Mouse (Mus musculus) kidney, embryonic 14.5 days (tissue): Measurements from ENCODE around the gene Pdcd1lg2. TPM values are rescaled to one million over a fixed set of nuclear protein-coding genes. Genes with fewer than 3 reads are reported as not detected.

Experiments used
- ATAC-seq: fragments of 200-750 bp; cut with Nextera tagmentation; 2 replicates; pipeline ENCODE4 v1.8.0; 2017; ENCODE audit warnings: moderate number of reproducible peaks, mild to moderate bottlenecking, moderate TSS enrichment, moderate library complexity; ENCODE audit not compliant: low FRiP score, low TSS enrichment
- H3K27ac ChIP-seq: fragments of 300-500 bp; sonication (generic); 2 replicates; pipeline ENCODE4 v1.5.1; 2014; ENCODE audit warnings: low read depth, mild to moderate bottlenecking, low read length, moderate library complexity, mixed read lengths
- H3K27me3 ChIP-seq: fragments of 300-500 bp; sonication (generic); 2 replicates; pipeline ENCODE4 v1.6.1; 2014; ENCODE audit warnings: mild to moderate bottlenecking, low read length; ENCODE audit not compliant: control insufficient read depth, insufficient read depth
- H3K36me3 ChIP-seq: fragments of 300-500 bp; sonication (generic); 2 replicates; pipeline ENCODE4 v1.6.1; 2014; ENCODE audit warnings: low read length, mixed read lengths; ENCODE audit not compliant: control insufficient read depth, insufficient read depth
- H3K4me1 ChIP-seq: fragments of 300-500 bp; sonication (generic); 2 replicates; pipeline ENCODE4 v1.6.1; 2014; ENCODE audit warnings: low read length, mixed read lengths; ENCODE audit not compliant: control insufficient read depth, insufficient read depth
- H3K4me2 ChIP-seq: fragments of 300-500 bp; sonication (generic); replicated peaks from 2 replicates; pipeline ENCODE4 v1.6.1; 2014; ENCODE audit warnings: low read depth, mild to moderate bottlenecking, low read length
- H3K4me3 ChIP-seq: fragments of 300-500 bp; sonication (generic); 2 replicates; pipeline ENCODE4 v1.5.1; 2014; ENCODE audit warnings: mild to moderate bottlenecking, low read length
- H3K9ac ChIP-seq: fragments of 300-500 bp; sonication (generic); 2 replicates; pipeline ENCODE4 v1.6.1; 2014; ENCODE audit warnings: low read depth, mild to moderate bottlenecking, low read length, moderate library complexity
- H3K9me3 ChIP-seq: fragments of 300-500 bp; sonication (generic); 2 replicates; pipeline ENCODE4 v1.6.1; 2016; ENCODE audit warnings: low read length; ENCODE audit not compliant: control insufficient read depth
- WGBS: fragments of 180-500 bp; shearing (Covaris S2); extraction: QIAGEN DNeasy Blood & Tissue Kit; methylation state at CpG from one replicate; pipeline ENCODE4 v1.1.7; 2014; 5-methylcytosine and 5-hydroxymethylcytosine counted together
- polyA plus RNA-seq: library from polyadenylated mRNA; unstranded; fragments of >200 nt; fragmentation: Nextera tagmentation; extraction: Ambion mirVana; gene quantifications from 2 replicates; pipeline ENCODE4 v1.2.1, GENCODE M21; 2014

Gene Pdcd1lg2
- polyA plus RNA-seq: not detected in 2 replicates

GRCm38 (mm10) chr19:29410619-29411018, at the start of gene Pdcd1lg2:
Pdcd1lg2 (plus strand) TSS chr19:29410919.
- Histone ChIP-seq H3K27ac (no peak within 1 kb of the TSS), H3K36me3 (no peaks in the 10 kb centered on the region), H3K27me3 (no peaks in the 10 kb centered on the region), H3K9me3 (no peaks in the 10 kb centered on the region), H3K4me2 (no peak within 1 kb of the TSS), H3K4me3 (no peak within 1 kb of the TSS), H3K9ac (no peak within 1 kb of the TSS), H3K4me1 (no peaks in the 10 kb centered on the region)
- ATAC-seq: no peak
- 85% methylated on average over 4 of the region's 4 CpGs for WGBS

- H3K9me3 ChIP-seq: no peaks in the 10 kb centered on the region
- peak; percentile 99 for ATAC-seq
- peak overlapping the region; percentile 56 for H3K9ac ChIP-seq
- H3K4me2 ChIP-seq: peak overlapping the region; percentile 73
- H3K4me3 ChIP-seq: peak overlapping the region; percentile 63
- no peak overlapping the region for H3K27ac ChIP-seq
- H3K4me1 ChIP-seq: no peaks in the 10 kb centered on the region; the same call in 1 of the 2 replicates
- H3K27me3 ChIP-seq: no peaks in the 10 kb centered on the region
- H3K36me3 ChIP-seq: no peaks in the 10 kb centered on the region
- 2% methylated on average over 33 of the region's 33 CpGs for WGBS
Measured at GRCm38 (mm10) chr19:29361468-29362130, 49.1 kb upstream of the Pdcd1lg2 start.

GRCm38 (mm10) chr19:29362173-29362930, 48.4 kb upstream of the Pdcd1lg2 start:
- no peaks in the 10 kb centered on the region for H3K36me3 ChIP-seq
- H3K9ac ChIP-seq: peak overlapping the region; percentile 9; the same call in 1 of the 2 replicates
- no peaks in the 10 kb centered on the region for H3K27me3 ChIP-seq
- no peak overlapping the region for H3K27ac ChIP-seq
- WGBS: 48% methylated on average over 13 of the region's 13 CpGs
- H3K4me1 ChIP-seq: no peaks in the 10 kb centered on the region; the same call in 1 of the 2 replicates
- H3K4me2 ChIP-seq: peak overlapping the region; percentile 73
- peak overlapping the region; percentile 63 for H3K4me3 ChIP-seq
- no peaks in the 10 kb centered on the region for H3K9me3 ChIP-seq
- no peak for ATAC-seq

GRCm38 (mm10) chr19:29363557-29363956, 47.2 kb upstream of the Pdcd1lg2 start:
- Histone ChIP-seq H3K4me3 (no peak overlapping the region), H3K9me3 (no peaks in the 10 kb centered on the region), H3K27me3 (no peaks in the 10 kb centered on the region), H3K9ac (no peak overlapping the region), H3K27ac (no peak overlapping the region), H3K4me1 (peaks cover 3% of the 10 kb centered on the region; the same call in 1 of the 2 replicates), H3K4me2 (no peak overlapping the region), H3K36me3 (no peaks in the 10 kb centered on the region)
- no peak for ATAC-seq
- WGBS: 75% methylated on average over 7 of the region's 7 CpGs

GRCm38 (mm10) chr19:29364076-29364475, 46.6 kb upstream of the Pdcd1lg2 start:
- Histone ChIP-seq H3K9ac (no peak overlapping the region), H3K9me3 (no peaks in the 10 kb centered on the region)
- ATAC-seq: no peak

GRCm38 (mm10) chr19:29365105-29365504, 45.6 kb upstream of the Pdcd1lg2 start:
- no peak overlapping the region for H3K4me2 ChIP-seq
- H3K9ac ChIP-seq: no peak overlapping the region
- no peak overlapping the region for H3K4me3 ChIP-seq
- no peak overlapping the region for H3K27ac ChIP-seq
- H3K27me3 ChIP-seq: no peaks in the 10 kb centered on the region
- no peaks in the 10 kb centered on the region for H3K9me3 ChIP-seq
- H3K36me3 ChIP-seq: no peaks in the 10 kb centered on the region
- no peak for ATAC-seq
- 37% methylated on average over 3 of the region's 3 CpGs for WGBS
- peaks cover 3% of the 10 kb centered on the region; the same call in 1 of the 2 replicates for H3K4me1 ChIP-seq

More at GRCm38 (mm10) chr19:29364076-29364475, 46.6 kb upstream of the Pdcd1lg2 start:
- no peaks in the 10 kb centered on the region for H3K27me3 ChIP-seq
- no peak overlapping the region for H3K4me2 ChIP-seq
- H3K36me3 ChIP-seq: no peaks in the 10 kb centered on the region
- peaks cover 3% of the 10 kb centered on the region; the same call in 1 of the 2 replicates for H3K4me1 ChIP-seq
- no peak overlapping the region for H3K4me3 ChIP-seq
- no peak overlapping the region for H3K27ac ChIP-seq
- WGBS: 80% methylated on average over 5 of the region's 5 CpGs

GRCm38 (mm10) chr19:29366226-29366968, 44.3 kb upstream of the Pdcd1lg2 start:
- H3K4me3 ChIP-seq: peak overlapping the region; percentile 50
- H3K4me1 ChIP-seq: peaks cover 3% of the 10 kb centered on the region; the same call in 1 of the 2 replicates
- H3K27ac ChIP-seq: no peak overlapping the region
- no peaks in the 10 kb centered on the region for H3K27me3 ChIP-seq
- ATAC-seq: no peak
- H3K4me2 ChIP-seq: peak overlapping the region; percentile 59
- H3K9ac ChIP-seq: peak overlapping the region; percentile 38
- 61% methylated on average over 20 of the region's 20 CpGs for WGBS
- no peaks in the 10 kb centered on the region for H3K36me3 ChIP-seq
- no peaks in the 10 kb centered on the region for H3K9me3 ChIP-seq

- H3K4me2 ChIP-seq: peak within 1 kb of the TSS; percentile 59
- peak; percentile 73; the same call in 1 of the 2 replicates for ATAC-seq
- H3K9ac ChIP-seq: peak within 1 kb of the TSS; percentile 38
- H3K27me3 ChIP-seq: no peaks in the 10 kb centered on the region
- H3K4me3 ChIP-seq: peak within 1 kb of the TSS; percentile 50
- H3K36me3 ChIP-seq: no peaks in the 10 kb centered on the region
- peaks cover 3% of the 10 kb centered on the region; the same call in 1 of the 2 replicates for H3K4me1 ChIP-seq
- no peaks in the 10 kb centered on the region for H3K9me3 ChIP-seq
- no peak within 1 kb of the TSS for H3K27ac ChIP-seq
- WGBS: 5% methylated on average over 26 of the region's 26 CpGs
Measured at GRCm38 (mm10) chr19:29366969-29367622, 43.6 kb upstream of the Pdcd1lg2 start, which contains the start of the genes Plgrkt and Cd274. Plgrkt (minus strand) TSS chr19:29367390. Cd274 (plus strand) TSS chr19:29367455.
